In the genomic region with DNA sequence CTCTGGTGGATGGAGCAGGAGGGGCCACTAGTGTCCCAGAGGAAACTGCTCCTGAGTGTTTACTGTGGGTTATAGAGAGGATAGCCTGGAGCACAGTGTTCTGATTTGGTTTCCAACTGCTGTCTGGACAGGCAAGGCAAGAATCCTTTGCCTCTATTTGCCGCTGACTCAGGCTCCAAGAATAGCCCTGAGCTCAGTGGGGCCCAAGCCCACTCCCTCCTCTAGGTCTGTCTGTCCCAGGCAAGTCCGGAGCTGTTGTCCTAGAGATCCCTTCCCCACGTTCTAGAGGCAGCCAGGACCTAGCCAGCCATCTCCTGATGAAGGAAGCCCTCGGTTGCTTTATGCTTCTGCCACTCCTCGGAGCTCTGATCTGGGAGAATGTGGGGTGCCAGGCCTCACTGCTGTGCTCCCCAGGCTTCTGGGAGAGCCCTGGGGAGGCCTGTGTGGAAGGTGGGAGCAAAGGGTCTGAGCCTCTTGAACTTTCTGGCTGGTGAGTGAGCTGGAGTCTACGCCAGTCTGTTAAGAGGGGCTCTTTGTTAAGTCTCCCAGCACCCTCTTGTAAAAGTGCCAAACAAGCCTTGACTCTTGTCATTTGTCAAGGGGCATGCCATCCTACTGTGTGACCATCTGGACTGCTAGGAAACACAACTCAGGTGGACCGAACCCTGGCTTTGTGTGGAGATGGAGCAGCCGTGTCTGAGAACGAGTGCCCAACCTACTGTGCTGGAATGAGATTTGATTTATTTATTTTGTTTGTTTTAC, we compare ENCODE assay signal across 11 mouse cellular contexts. TPM values are rescaled to one million over a fixed set of nuclear protein-coding genes. Genes with fewer than 3 reads are reported as not detected.
DNase-seq lines count a peak whose midpoint lies in the region; ATAC-seq and TF ChIP-seq lines count a peak whose summit lies in the region.
"Had no signal": no experiment of that assay in that cellular context is flagged by ENCODE, and none has a peak within 500 bp of the region (broad histone marks: within the 10 kb centered on the region; RNA-seq: fewer than 3 reads in every experiment).

No protein-coding gene starts in this region.

- no peak overlapping the region for H3K4me3 ChIP-seq in hindbrain, embryonic 10.5 days
- no peak overlapping the region for H3K4me3 ChIP-seq in hindbrain, embryonic 14.5 days (replicated peaks; ENCODE audit: low read length)
- no peak overlapping the region for H3K4me3 ChIP-seq in testis, adult 2 months (ENCODE audit: control insufficient read depth, low read depth, low read length)
- no peak overlapping the region for H3K4me3 ChIP-seq in heart, embryonic 14.5 days (ENCODE audit: control insufficient read depth in 1 of 2, insufficient read depth in 1 of 2, low read depth in 1 of 2, low read length in 2 of 2)
- H3K4me3 ChIP-seq: liver, embryonic 15.5 days; neural tube, embryonic 12.5 days had no signal

- no peak for ATAC-seq in hindbrain, embryonic 14.5 days (ENCODE audit: low FRiP score)
- ATAC-seq in heart, embryonic 14.5 days (ENCODE audit: insufficient number of reproducible peaks, insufficient read depth, low FRiP score, low read depth), result 0 out of 2 replicates have a peak, but pooled peaks have one; percentile 4
- ATAC-seq in monocyte, adult 5-6 weeks (replicated peaks; ENCODE audit: insufficient number of reproducible peaks, low FRiP score, low TSS enrichment, poor library complexity, severe bottlenecking), result no peak

- no peak for TF ChIP-seq POLR2A in testis, adult 2 months (IDR thresholded peaks at IDR 0.05; ENCODE audit: control insufficient read depth, low read depth, low read length)

- H3K4me2 ChIP-seq in hindbrain, embryonic 14.5 days (replicated peaks), result no peak overlapping the region
- no peak overlapping the region for H3K4me2 ChIP-seq in heart, embryonic 14.5 days (ENCODE audit: low read length)
- H3K4me2 ChIP-seq: liver, embryonic 15.5 days; neural tube, embryonic 12.5 days had no signal

- H3K27me3 ChIP-seq in hindbrain, embryonic 10.5 days (ENCODE audit: insufficient read depth, poor library complexity, severe bottlenecking), result peaks cover 30% of the 10 kb centered on the region
- H3K27me3 ChIP-seq in hindbrain, embryonic 14.5 days (ENCODE audit: control insufficient read depth, insufficient read depth, low read length), result peaks cover 24% of the 10 kb centered on the region
- H3K27me3 ChIP-seq in testis, adult 2 months (ENCODE audit: control insufficient read depth, insufficient read depth, low read length), result no peaks in the 10 kb centered on the region
- peaks cover 17% of the 10 kb centered on the region for H3K27me3 ChIP-seq in heart, embryonic 14.5 days (ENCODE audit: control insufficient read depth, insufficient read depth, low read length)

- 88% methylated on average over 9 of the region's 9 CpGs for WGBS in hindbrain, embryonic 10.5 days
- WGBS in hindbrain, embryonic 14.5 days, result 86% methylated on average over 9 of the region's 9 CpGs
- 63% methylated on average over 9 of the region's 9 CpGs for WGBS in heart, embryonic 14.5 days

- 0 out of 2 replicates have a peak overlapping the region, but pooled peaks have one; percentile 26 for H3K27ac ChIP-seq in hindbrain, embryonic 10.5 days
- no peak overlapping the region for H3K27ac ChIP-seq in hindbrain, embryonic 14.5 days
- peak overlapping the region; percentile 41; the same call in 1 of the 2 replicates for H3K27ac ChIP-seq in testis, adult 2 months (ENCODE audit: control insufficient read depth, insufficient read depth, low read depth, low read length)
- H3K27ac ChIP-seq in heart, embryonic 14.5 days (replicated peaks in 1 of 2; ENCODE audit: control insufficient read depth in 1 of 2, insufficient read depth in 1 of 2, low read depth in 2 of 2, low read length in 2 of 2), result peak overlapping the region; percentile 69 to 73
- H3K27ac ChIP-seq: liver, embryonic 15.5 days; neural tube, embryonic 12.5 days had no signal

- no peaks in the 10 kb centered on the region for H3K9me3 ChIP-seq in hindbrain, embryonic 10.5 days
- H3K9me3 ChIP-seq in hindbrain, embryonic 14.5 days (ENCODE audit: control insufficient read depth, low read length), result no peaks in the 10 kb centered on the region
- no peaks in the 10 kb centered on the region for H3K9me3 ChIP-seq in heart, embryonic 14.5 days (ENCODE audit: control insufficient read depth, low read length)
- H3K9me3 ChIP-seq: G1E; liver, embryonic 15.5 days; neural tube, embryonic 12.5 days had no signal

- H3K9ac ChIP-seq in hindbrain, embryonic 14.5 days, result no peak overlapping the region
- H3K9ac ChIP-seq in heart, embryonic 14.5 days (ENCODE audit: low read length), result peak overlapping the region; percentile 30
- H3K9ac ChIP-seq: liver, embryonic 15.5 days; neural tube, embryonic 12.5 days had no signal

- no peak for TF ChIP-seq CTCF in testis, adult 2 months (IDR thresholded peaks at IDR 0.05; ENCODE audit: control insufficient read depth, insufficient read depth, insufficient replicate concordance, low read depth, low read length)

- peaks cover 63% of the 10 kb centered on the region for H3K36me3 ChIP-seq in hindbrain, embryonic 10.5 days
- H3K36me3 ChIP-seq in hindbrain, embryonic 14.5 days (replicated peaks; ENCODE audit: control insufficient read depth, insufficient read depth), result peaks cover 55% of the 10 kb centered on the region
- no peaks in the 10 kb centered on the region; the same call in 1 of the 2 replicates for H3K36me3 ChIP-seq in testis, adult 2 months (ENCODE audit: control insufficient read depth, insufficient read depth, low read length)
- H3K36me3 ChIP-seq in heart, embryonic 14.5 days (ENCODE audit: control insufficient read depth, insufficient read depth, low read length), result peaks cover 58% of the 10 kb centered on the region

- H3K4me1 ChIP-seq in hindbrain, embryonic 10.5 days (replicated peaks), result peaks cover 34% of the 10 kb centered on the region
- H3K4me1 ChIP-seq in hindbrain, embryonic 14.5 days (replicated peaks; ENCODE audit: control insufficient read depth, insufficient read depth, low read length), result no peaks in the 10 kb centered on the region
- H3K4me1 ChIP-seq in testis, adult 2 months (ENCODE audit: control insufficient read depth, insufficient read depth, low read length), result no peaks in the 10 kb centered on the region
- peaks cover 14 to 34% of the 10 kb centered on the region in 2 experiments; a peak in 3 of 4 replicates for H3K4me1 ChIP-seq in heart, embryonic 14.5 days (ENCODE audit: control insufficient read depth in 2 of 2, insufficient read depth in 2 of 2, low read length in 2 of 2)
- H3K4me1 ChIP-seq: neural tube, embryonic 12.5 days had no signal

- DNase-seq in hindbrain, embryonic 10.5 days (ENCODE audit: low spot score), result no peak
- no peak for DNase-seq in hindbrain, embryonic 14.5 days (ENCODE audit: low spot score)
- no peak for DNase-seq in testis, postnatal 14 days (ENCODE audit: low spot score)
- no peak for DNase-seq in ovary, postnatal 36 days (ENCODE audit: low spot score)
- no peak for DNase-seq in thymus, postnatal 36 days

RNA-seq across cellular contexts. Expression of a gene that starts 3.2 kb away (rescaled TPM):
- polyA plus RNA-seq in hindbrain, embryonic 10.5 days (2016; fragmentation: Nextera tagmentation; extraction: Ambion mirVana), result 1.2 and 3.3 TPM in 2 replicates
- 1.3 and 3.0 TPM in 2 replicates for polyA plus RNA-seq in hindbrain, embryonic 14.5 days (2014; fragmentation: Nextera tagmentation; extraction: Ambion mirVana)
- polyA plus RNA-seq in testis, adult 2 months (2012; rRNA removed), result 3.4 and 4.9 TPM in 2 replicates
- polyA plus RNA-seq in heart, embryonic 14.5 days (2014; fragmentation: Nextera tagmentation; extraction: Ambion mirVana), result 0.47 and 0.72 TPM in 2 replicates
- 0.19 to 1.2 TPM (median 0.43 TPM) in 3 replicates for total RNA-seq in monocyte, adult 5-6 weeks (2017)

RNA-seq across cellular contexts. Expression of a gene that starts 13.7 kb away (rescaled TPM):
- 478 and 495 TPM in 2 replicates for polyA plus RNA-seq in hindbrain, embryonic 10.5 days (2016; fragmentation: Nextera tagmentation; extraction: Ambion mirVana)
- 469 and 503 TPM in 2 replicates for polyA plus RNA-seq in hindbrain, embryonic 14.5 days (2014; fragmentation: Nextera tagmentation; extraction: Ambion mirVana)
- polyA plus RNA-seq in testis, adult 2 months (2012; rRNA removed), result 432 and 464 TPM in 2 replicates
- 952 and 972 TPM in 2 replicates for polyA plus RNA-seq in heart, embryonic 14.5 days (2014; fragmentation: Nextera tagmentation; extraction: Ambion mirVana)
- total RNA-seq in monocyte, adult 5-6 weeks (2017), result 130 to 173 TPM (median 135 TPM) in 3 replicates

RNA-seq across cellular contexts. Expression of a gene that starts 35.7 kb away (rescaled TPM):
- not detected in 2 replicates for polyA plus RNA-seq in hindbrain, embryonic 10.5 days (2016; fragmentation: Nextera tagmentation; extraction: Ambion mirVana)
- polyA plus RNA-seq in hindbrain, embryonic 14.5 days (2014; fragmentation: Nextera tagmentation; extraction: Ambion mirVana), result 0.23 TPM in 1 of 2 replicates, not detected in the other
- 0.35 and 0.88 TPM in 2 replicates for polyA plus RNA-seq in testis, adult 2 months (2012; rRNA removed)
- not detected in 2 replicates for polyA plus RNA-seq in heart, embryonic 14.5 days (2014; fragmentation: Nextera tagmentation; extraction: Ambion mirVana)
- total RNA-seq in monocyte, adult 5-6 weeks (2017), result not detected in 3 replicates
- polyA plus RNA-seq: G1E; neural tube, embryonic 12.5 days had no signal

RNA-seq across cellular contexts. Expression of a gene that starts 35.7 kb away (rescaled TPM):
- polyA plus RNA-seq in hindbrain, embryonic 10.5 days (2016; fragmentation: Nextera tagmentation; extraction: Ambion mirVana), result 0.17 and 0.24 TPM in 2 replicates
- 0.27 TPM in 1 of 2 replicates, not detected in the other for polyA plus RNA-seq in hindbrain, embryonic 14.5 days (2014; fragmentation: Nextera tagmentation; extraction: Ambion mirVana)
- polyA plus RNA-seq in testis, adult 2 months (2012; rRNA removed), result 400 and 456 TPM in 2 replicates
- not detected in 2 replicates for polyA plus RNA-seq in heart, embryonic 14.5 days (2014; fragmentation: Nextera tagmentation; extraction: Ambion mirVana)
- total RNA-seq in monocyte, adult 5-6 weeks (2017), result not detected in 3 replicates
- total RNA-seq: G1E had no signal
- polyA plus RNA-seq: G1E; liver, embryonic 15.5 days; neural tube, embryonic 12.5 days had no signal

RNA-seq across cellular contexts. Expression of a gene that starts 41.4 kb away (rescaled TPM):
- 11.9 and 17.6 TPM in 2 replicates for polyA plus RNA-seq in hindbrain, embryonic 10.5 days (2016; fragmentation: Nextera tagmentation; extraction: Ambion mirVana)
- 22.5 and 23.9 TPM in 2 replicates for polyA plus RNA-seq in hindbrain, embryonic 14.5 days (2014; fragmentation: Nextera tagmentation; extraction: Ambion mirVana)
- 41.2 and 53.3 TPM in 2 replicates for polyA plus RNA-seq in testis, adult 2 months (2012; rRNA removed)
- polyA plus RNA-seq in heart, embryonic 14.5 days (2014; fragmentation: Nextera tagmentation; extraction: Ambion mirVana), result 2.9 and 3.2 TPM in 2 replicates
- 48.6 to 70.1 TPM (median 67.8 TPM) in 3 replicates for total RNA-seq in monocyte, adult 5-6 weeks (2017)
